Mouse (Mus musculus): ENCODE results near the gene Lrrc4.

Gene Lrrc4

GRCm38 (mm10) chr6:28853654-28854053 lies 22.1 kb upstream of the Lrrc4 start:
- DNase-seq = no peak

GRCm38 (mm10) chr6:28853164-28853563 lies 21.6 kb upstream of the Lrrc4 start:
- DNase-seq = no peak

DNA sequence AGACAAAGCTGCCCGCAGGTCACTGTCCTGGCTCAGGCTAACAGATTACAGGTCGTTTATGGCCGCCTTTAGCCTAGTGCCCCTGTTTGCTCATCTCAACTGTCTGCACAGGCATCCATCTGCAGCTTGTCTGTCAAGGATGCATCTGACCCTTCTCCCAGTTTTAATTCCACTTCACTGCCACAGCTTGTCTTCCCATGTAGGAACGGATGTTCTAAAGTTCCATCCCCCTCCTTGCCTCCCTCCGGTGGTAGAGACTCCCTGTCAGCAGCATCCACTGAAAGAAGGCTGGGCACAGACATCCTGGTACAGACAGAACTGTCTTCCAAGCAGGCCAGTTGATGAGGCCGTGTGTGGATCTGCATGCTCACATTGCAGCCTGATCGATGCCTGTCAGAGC lies 20.8 kb upstream of the Lrrc4 start:
- no peak for DNase-seq

DNA sequence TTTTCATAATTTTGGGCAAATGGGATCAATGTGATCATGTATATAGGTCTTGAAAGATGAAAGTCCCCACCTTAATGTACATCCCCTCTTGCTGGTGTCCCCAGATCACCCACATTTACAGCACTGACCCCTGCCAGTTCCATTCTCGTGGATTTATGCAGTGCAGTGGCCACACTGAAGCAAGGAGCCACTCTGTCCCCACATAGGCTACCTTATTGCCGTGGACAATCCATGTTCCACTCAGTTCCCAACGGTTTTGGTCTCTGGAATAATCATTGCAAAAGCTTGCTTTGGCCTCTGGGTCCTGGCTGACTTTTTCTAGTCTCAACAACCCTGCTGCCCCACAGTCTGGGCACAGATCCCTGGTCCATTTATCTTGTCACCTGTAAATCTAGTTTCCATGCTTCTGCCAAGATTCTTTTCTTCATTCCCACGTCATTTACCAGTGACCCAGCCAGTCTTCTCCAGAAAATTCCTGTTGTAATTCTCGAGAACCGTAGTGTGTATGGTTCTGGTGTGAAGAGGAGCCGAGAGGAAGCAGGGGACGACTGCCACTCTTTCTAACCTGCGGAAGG lies 18.9 kb upstream of the Lrrc4 start:
- no peak for DNase-seq

GRCm38 (mm10) chr6:28849317-28849716 lies 17.8 kb upstream of the Lrrc4 start:
- no peak for DNase-seq

GRCm38 (mm10) chr6:28848891-28849290 lies 17.3 kb upstream of the Lrrc4 start:
- DNase-seq = no peak

GRCm38 (mm10) chr6:28848285-28848794 lies 16.8 kb upstream of the Lrrc4 start:
- DNase-seq = no peak

DNA sequence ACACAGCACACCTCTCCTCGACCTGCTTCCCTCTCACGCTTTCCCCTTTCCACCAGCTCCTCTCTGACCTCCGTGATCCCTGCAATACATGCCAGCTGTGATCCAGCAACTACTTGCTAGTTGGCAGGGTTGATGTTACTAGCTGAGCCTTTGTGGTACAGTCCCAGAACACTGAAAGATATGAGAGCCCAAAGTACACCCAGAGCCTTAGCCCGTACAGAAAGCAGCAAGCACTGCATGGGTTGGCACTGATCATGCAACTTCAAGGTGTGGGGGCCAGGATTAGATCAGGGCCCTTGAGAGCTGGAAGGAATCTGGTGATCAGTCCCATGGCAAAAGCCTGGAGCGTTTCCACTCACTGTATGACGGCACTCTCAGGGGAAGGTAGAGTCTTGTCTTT lies 16.1 kb upstream of the Lrrc4 start:
- no peak for DNase-seq

- no peak for DNase-seq
These were observed 14.1 kb upstream of the Lrrc4 start for GRCm38 (mm10) chr6:28845610-28846009.

DNA sequence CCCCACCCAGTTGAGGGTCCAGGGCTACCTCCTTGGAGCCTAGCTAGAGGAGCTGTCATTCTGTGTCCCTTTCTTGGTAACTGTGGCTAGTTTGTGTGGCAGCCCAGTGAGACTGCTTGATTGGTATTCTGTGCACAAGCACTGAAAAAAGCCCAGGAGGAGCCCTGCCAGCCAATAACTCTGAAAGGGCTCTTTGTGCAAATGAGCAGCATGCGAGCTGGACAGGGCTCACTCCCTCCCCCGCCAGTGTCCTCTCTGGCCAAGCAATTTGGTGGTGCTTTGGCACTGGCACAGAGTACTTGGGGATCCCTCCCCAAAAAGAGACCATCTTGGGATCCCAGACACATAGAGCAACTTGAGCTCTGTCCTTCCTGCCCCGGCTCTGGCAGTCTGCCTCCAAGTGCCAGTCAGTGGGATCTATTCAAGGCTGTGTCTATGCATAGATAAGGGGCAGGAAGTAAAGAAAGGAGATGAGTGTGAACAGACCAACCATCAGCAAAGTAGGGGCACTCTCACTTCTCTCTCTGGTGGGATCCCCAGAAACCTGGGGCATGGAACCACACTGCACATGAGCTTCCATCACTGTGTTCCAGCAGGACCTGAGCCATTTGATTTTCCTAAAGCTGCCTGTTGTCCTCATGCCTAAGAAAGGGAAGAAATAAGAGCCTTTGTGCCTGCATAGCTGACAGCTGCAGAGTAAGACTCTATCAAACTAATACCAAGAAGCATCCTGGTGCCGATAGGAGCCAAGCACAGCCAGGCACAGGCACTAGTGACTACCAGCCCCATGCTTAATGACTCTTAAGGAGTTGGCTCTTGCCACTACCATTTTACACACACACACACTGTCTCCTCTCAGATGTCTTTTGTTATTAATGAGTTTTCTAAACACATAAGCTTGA lies 11.1 kb upstream of the Lrrc4 start:
- DNase-seq = no peak

DNA sequence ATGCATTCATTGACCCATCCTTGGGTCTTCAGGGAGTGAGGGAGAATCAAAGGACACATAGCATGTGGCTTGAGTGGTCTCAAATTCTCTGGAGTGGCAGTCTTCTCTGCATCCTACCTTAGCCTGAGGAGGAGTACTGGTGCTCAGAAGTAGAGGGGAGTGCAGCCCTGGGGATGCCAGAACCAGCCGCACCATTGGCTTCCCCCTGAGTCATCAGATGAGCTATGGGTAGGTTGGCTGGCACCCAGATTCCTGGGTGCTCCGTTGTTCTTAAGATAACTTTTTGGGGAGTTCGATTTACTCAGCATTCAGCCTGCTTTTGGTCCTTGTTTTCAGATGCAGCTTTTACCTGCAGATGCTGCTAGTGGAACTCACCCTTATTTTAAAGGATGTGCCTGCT lies 10.0 kb upstream of the Lrrc4 start:
- DNase-seq = no peak

DNA sequence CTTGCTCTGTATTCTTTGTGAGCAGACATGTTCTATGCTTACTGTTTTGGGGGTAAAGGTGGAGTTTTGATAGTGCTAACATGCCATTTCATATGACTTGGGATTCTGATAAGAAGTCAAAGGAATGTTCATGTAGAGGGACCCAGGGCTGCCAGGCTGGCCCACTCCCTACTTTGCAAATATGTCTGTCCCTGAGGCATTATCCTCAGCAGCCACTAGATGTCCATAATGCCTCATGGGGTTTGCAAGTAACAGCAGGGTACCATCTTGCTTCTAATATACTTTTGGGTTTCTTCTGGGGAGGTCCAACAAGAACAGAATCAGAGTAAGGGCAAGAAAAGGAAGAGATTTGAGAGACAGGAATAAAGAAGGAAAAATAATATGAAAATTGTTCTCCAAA lies 5.1 kb upstream of the Lrrc4 start:
- no peak for DNase-seq

GRCm38 (mm10) chr6:28834046-28834445 lies 2.5 kb upstream of the Lrrc4 start:
- DNase-seq = peak in 1 of 2 experiments; percentile 2

DNA sequence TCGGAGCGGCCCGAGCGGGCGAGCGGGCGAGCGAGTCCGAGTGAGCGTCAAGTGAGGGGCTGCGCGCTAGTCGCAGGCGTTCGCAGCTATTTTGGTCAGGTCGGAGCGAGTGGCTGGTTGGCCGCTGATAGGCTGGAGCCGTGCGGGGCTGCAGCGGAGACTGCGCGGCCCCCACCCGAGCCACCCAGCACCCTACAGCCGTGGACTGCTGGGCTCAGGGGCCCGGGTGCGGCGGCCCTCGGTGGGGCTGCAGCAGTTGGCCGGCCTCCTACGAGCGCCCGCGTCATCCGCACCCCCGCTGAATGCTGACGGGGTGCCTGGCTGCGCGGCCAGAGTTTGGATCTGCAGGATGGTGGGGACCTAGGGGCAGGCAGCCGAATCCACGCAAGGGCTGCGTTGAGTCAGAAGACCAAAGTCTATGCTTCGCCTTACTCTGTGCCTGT lies 1.9 kb upstream of the Lrrc4 start:
- peak; percentile 4 to 5 for DNase-seq

GRCm38 (mm10) chr6:28832751-28833291 lies 1.3 kb upstream of the Lrrc4 start:
- peak; percentile 20 to 25 for DNase-seq

DNA sequence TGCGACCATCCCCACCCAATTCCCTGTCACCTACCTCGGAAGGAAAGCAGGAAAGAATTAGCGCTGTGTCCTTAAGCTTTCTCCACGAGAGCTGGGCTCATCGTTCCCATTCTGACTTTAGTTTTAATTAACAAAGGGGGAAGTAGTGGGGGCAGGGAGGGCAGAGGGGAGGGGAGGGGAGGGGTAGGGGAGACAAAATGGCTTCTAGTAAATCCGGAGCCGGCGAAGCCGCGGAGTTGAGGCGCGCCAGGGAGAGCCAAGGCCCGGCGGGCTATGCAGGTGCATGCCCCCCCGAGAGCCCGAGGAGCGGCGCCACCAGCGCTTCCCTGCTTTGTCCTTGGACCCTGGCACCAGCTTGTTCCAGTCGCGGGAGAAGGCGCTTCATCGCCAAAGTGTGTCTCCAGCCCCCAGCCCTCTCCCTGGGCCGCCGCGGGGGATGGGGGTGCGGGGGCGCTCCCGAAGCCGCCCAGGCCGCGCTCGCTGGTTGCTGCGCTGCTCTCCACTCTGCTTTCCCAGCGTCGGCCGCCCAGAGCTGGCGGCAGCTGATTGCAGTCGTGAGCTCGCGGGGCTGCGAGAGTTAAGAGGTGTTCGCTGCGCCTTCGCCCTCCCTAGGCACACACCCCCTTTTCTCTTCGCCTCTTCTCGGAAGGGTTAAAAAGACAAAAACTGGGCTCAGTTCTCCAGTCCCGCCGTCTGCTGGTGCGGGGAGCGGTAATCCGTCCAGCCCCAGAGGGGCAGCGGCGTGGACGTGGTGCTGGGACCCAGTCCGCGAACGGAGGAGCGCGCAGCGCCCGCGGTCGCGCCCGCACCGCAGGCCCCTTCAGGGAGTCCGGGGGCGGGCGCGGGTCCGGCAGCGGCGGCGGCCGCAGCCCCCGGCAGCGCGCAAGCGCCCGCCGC lies 555 bp upstream of the Lrrc4 start:
- DNase-seq = peak; percentile 10 to 25

DNA sequence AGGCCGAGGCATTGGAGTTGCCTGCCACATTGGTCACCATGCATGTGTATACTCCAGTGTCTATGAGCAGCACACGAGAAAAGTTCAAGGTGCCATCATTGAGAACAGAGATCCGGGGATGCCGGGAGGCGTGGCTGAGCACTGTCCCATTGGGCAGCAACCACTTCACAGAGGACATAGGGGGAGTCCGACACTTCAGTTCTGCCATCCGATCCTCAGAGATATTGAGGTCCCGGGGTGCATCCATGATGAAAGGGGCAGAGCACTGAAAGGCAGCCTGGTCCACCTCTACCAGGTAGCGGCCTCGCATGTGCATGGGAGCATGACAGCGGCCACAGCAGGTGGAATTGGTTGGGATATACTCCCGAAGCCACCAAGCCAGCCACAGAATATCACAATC lies 1.2 kb downstream of the Lrrc4 start:
- DNase-seq = no peak

- no peak for DNase-seq
These were observed 3.0 kb downstream of the Lrrc4 start for GRCm38 (mm10) chr6:28828593-28828992.

DNA sequence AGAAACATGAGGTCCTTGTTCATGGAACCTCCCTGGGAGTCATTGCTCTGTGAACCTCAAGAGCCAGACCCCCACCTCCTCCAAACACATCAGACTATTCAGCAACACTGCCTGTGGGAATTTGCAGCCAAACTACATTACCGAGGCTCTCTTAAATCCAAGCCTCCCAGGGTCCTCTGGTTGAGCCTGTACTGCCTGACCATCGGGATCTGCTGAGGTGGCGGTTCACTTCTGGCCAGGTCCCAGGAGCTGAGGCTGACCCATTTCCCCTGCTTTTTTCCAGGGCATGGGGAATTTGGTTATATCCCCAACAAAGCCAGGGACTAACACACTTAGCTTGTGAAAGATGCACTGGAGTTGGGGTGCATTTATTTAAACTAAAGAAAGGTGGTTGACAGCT lies 4.0 kb downstream of the Lrrc4 start:
- DNase-seq = no peak

DNA sequence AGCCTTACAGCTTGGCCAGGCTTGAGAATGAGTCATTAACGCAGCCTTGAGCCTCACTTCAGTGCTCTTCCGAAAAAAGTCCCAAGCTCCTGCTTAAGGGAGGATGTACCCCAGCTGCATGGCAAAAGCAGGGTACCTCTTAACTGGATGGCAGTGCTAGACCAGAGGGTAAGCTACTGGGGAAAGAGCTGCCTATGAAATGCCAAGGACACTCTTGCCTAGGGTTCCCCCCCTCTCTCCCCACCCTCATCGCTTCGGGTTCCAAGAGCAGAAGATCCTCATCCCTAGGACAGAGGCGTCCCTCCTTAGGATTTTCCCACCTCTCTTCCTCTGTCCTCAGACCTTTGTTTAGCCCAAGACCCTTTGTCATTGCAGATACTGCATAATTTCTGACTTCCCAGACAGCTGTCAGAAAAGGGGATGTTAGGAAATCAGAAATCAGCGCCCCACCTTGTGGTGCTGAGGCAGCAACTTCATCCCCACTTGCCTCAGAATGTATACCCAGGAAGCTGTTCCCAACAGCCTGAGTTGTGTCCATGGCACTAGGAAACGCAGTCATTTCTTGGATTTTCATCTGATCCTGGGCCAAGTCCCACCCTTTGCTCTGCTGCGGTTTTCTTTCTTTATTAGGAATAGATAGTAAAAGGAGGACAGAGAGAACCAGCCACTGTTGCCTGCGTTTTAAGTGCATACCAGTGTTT lies 4.7 kb downstream of the Lrrc4 start:
- no peak for DNase-seq

DNA sequence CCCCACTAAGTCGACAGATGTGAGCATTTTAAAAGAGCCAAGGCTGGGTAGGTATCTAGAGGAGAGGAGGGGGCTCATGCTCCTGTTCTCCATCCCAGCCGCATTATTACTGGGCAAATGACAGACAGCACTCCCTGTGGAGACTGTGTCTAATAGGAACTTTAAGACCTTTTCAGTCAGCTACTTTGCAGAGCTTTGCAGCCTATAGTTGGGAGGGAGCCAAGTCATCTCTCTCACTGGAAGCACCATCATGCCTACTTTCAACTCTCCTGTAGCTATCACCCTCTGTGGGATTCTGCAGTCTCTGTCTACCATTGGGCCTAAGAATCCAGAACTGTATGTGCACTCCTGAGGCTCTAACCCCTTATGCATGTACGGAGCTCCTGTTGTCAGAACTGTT lies 5.7 kb downstream of the Lrrc4 start:
- DNase-seq = no peak

GRCm38 (mm10) chr6:28823802-28824201 lies 7.7 kb downstream of the Lrrc4 start:
- no peak for DNase-seq
